Mouse (Mus musculus) regulatory T cell (primary cell): ENCODE results near the gene Sgms1.

ENCODE experiments used
- in situ Hi-C: fragments of 300-600 bp; cut with MboI, MseI; formaldehyde crosslinking; loops from one replicate; pipeline ENCODE4 v1.15.1; 2025; ENCODE audit warnings: high pct_unique_total_duplicates

Gene Sgms1

GRCm38 (mm10) chr19:32383738-32384137 lies 5.8 kb downstream of the Sgms1 start:
- in situ Hi-C loops = loop anchor here (10.0 kb wide), 1 partner anchor 1801 kb away; no protein-coding TSS in a partner anchor

- in situ Hi-C loops = loop anchor here (10.0 kb wide), 1 partner anchor 1803 kb away; no protein-coding TSS in a partner anchor
Measured at GRCm38 (mm10) chr19:32381511-32381961, 8.0 kb downstream of the Sgms1 start.

DNA sequence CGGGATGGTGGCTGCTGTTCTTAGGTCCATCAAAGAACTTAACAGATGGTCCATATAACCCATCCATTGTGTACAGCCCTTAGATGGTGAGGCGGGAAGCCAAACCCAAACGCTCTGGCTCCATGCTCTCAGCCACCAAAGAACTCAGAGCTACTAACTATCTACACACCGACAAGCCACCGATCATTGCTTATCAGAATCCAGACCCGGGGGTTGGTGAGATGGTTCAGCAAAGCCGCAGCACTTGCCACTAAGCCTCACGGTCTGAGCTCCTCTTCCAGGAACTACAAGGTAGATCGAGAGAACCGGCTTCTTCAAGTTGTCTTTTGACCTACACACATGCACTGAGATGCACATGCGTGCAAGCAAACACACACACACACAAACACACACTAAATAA lies 8.8 kb downstream of the Sgms1 start:
- in situ Hi-C loops = loop anchor here (10.0 kb wide), 1 partner anchor 1804 kb away; no protein-coding TSS in a partner anchor

- in situ Hi-C loops = no loop called here
Measured at GRCm38 (mm10) chr19:32379239-32379920, 10.1 kb downstream of the Sgms1 start.

DNA sequence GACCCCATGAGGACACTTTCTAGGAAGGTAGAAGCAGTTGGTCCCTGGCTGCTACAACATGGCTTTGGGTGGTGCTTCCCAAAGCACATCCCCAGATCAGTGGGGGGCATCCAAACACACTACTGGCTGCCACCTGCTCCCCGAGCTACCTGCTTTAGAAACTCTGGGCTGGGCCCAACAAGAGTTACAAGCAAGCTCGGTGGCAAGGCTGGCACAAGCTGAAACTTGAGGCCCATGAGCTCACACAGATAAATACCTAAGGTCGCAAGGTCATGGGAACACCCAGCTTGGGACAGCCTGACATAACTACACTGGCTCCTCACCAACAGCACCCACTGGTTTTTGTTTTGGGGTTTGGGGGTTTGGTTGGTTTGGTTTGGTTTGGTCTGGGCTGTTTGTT lies 10.9 kb downstream of the Sgms1 start:
- in situ Hi-C loops = no loop called here

GRCm38 (mm10) chr19:32377701-32378325 lies 11.7 kb downstream of the Sgms1 start:
- in situ Hi-C loops = no loop called here

- in situ Hi-C loops = no loop called here
Measured at GRCm38 (mm10) chr19:32376886-32377535, 12.5 kb downstream of the Sgms1 start.

DNA sequence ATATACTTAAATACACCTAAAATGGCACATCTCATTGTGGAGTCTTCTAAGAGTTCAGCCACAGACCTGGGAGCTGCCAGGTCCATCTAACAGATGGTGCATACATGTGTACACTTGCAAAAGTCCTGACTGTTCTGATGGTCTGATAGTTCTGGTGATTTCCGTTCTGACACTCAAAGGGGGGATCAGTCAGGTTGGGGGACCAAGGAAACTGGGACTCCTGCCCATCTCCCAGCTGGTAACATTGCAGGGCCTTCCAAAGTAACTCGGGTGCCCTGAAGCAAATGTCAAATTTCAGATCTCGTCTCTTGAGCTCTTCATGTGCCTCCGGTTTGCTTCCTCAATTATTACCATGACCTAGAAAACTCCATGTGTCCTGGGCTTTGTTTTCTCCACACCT lies 13.5 kb downstream of the Sgms1 start:
- in situ Hi-C loops = no loop called here

GRCm38 (mm10) chr19:32375473-32375985 lies 14.0 kb downstream of the Sgms1 start:
- in situ Hi-C loops = no loop called here

DNA sequence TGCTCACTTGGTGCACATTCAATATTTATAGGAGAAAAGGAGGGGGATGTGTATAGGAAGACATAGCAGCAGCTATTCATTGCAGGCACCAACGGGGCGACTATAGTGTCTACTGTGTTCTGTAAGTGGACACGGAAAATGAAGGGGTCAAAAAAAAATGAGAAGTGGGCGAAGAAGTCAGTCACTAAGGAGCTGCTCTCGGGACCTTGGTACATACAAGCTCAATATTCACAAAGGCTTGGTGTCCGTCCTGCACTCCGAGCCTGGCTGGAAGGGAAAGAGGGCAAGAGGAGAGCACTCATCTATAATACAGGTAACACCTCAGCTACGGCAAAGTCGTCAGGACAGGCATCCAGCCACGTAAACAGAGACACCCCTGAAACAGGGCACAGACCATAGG lies 14.8 kb downstream of the Sgms1 start:
- in situ Hi-C loops = no loop called here

DNA sequence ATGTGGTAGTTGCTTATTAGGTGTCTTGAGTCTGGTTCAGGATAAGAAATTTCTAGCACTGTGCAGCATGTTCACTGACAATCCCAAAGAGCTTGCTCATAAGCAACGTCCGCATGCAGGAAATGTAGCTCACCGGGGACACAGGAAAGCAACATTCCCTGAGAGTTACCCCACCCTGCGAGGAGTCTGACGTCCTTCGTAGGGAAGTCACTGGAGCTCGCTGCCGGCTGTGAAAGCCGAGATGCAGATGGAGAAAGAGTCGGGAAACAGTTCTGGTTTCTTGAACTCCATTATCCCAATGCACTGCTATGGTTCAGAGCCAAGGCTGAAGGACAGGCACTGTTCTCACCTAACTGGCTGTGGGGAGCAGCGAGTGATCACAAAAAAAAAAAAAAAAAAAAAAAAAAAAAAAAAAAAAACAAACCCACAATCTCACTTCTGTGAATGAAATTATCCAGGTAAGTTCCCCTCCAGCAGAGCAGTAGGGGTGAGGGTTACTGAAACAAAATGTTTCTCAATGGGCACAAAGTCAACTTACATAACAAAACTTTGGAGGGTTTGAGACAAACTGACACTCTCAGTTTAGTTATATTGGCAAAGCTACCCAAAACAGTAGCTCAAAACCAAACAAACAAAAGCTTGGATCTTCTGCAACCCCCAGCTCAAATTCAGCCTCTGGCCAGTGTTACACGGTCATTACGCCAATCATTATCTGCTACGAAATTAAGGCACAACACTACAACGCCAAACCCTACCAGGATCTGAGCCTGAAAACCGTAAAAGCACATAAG lies 15.5 kb downstream of the Sgms1 start:
- in situ Hi-C loops = no loop called here

GRCm38 (mm10) chr19:32372373-32372772 lies 17.1 kb downstream of the Sgms1 start:
- in situ Hi-C loops = no loop called here

GRCm38 (mm10) chr19:32367333-32367732 lies 22.2 kb downstream of the Sgms1 start:
- in situ Hi-C loops = no loop called here

- in situ Hi-C loops = no loop called here
Measured at GRCm38 (mm10) chr19:32366406-32366805, 23.1 kb downstream of the Sgms1 start.

GRCm38 (mm10) chr19:32365111-32365510 lies 24.4 kb downstream of the Sgms1 start:
- in situ Hi-C loops = no loop called here

DNA sequence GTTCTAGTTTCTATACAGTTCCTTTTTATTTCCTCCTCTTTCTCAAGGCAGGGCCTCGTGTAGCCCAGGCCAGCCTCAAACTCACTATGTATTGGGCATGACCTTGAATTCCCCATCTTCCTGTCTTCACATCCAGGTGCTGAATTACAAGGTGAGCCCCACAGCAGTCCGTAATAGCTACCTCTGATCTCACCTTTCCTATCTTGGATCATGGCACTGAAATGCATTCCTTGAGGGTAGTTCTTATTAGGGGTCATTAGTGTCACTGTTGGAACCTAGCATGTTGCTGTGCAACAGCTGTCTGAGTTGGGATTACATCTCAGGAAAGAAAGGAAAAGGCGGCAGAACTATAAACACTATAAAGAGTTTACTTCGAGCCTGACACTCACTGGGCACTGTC lies 25.9 kb downstream of the Sgms1 start:
- in situ Hi-C loops = no loop called here

- in situ Hi-C loops = no loop called here
Measured at GRCm38 (mm10) chr19:32362520-32362919, 27.0 kb downstream of the Sgms1 start.

- in situ Hi-C loops = no loop called here
Measured at GRCm38 (mm10) chr19:32360989-32361698, 28.4 kb downstream of the Sgms1 start.

- in situ Hi-C loops = no loop called here
Measured at GRCm38 (mm10) chr19:32360546-32360945, 29.0 kb downstream of the Sgms1 start.

GRCm38 (mm10) chr19:32358699-32359517 lies 30.6 kb downstream of the Sgms1 start:
- in situ Hi-C loops = no loop called here
